Mouse (Mus musculus): ENCODE results near the gene Nmur1.

Nmur1 gene

GRCm38 (mm10) chr1:86414715-86415114, 11.3 kb downstream of the Nmur1 start:
- in situ Hi-C loops (cut with MboI; ENCODE audit: low sequenced_read_pairs): no loop called here

GRCm38 (mm10) chr1:86409476-86409875, 16.6 kb downstream of the Nmur1 start:
- in situ Hi-C loops (cut with MboI; ENCODE audit: low sequenced_read_pairs): no loop called here

GRCm38 (mm10) chr1:86408515-86408914, 17.5 kb downstream of the Nmur1 start:
- in situ Hi-C loops (cut with MboI; ENCODE audit: low sequenced_read_pairs): no loop called here

GRCm38 (mm10) chr1:86406914-86407313, 19.1 kb downstream of the Nmur1 start:
- in situ Hi-C loops (cut with MboI; ENCODE audit: low sequenced_read_pairs): no loop called here

- in situ Hi-C loops (cut with MboI; ENCODE audit: low sequenced_read_pairs): no loop called here
Measured at GRCm38 (mm10) chr1:86406313-86406712, 19.7 kb downstream of the Nmur1 start.

- in situ Hi-C loops (cut with MboI; ENCODE audit: low sequenced_read_pairs): no loop called here
Measured at GRCm38 (mm10) chr1:86404834-86405233, 21.2 kb downstream of the Nmur1 start.

- in situ Hi-C loops (cut with MboI; ENCODE audit: low sequenced_read_pairs): no loop called here
Measured at GRCm38 (mm10) chr1:86400096-86400754, 25.8 kb downstream of the Nmur1 start.

GRCm38 (mm10) chr1:86399322-86399721, 26.7 kb downstream of the Nmur1 start:
- in situ Hi-C loops (cut with MboI; ENCODE audit: low sequenced_read_pairs): no loop called here

- in situ Hi-C loops (cut with MboI; ENCODE audit: low sequenced_read_pairs): no loop called here
Measured at GRCm38 (mm10) chr1:86398222-86398621, 27.8 kb downstream of the Nmur1 start.

- in situ Hi-C loops (cut with MboI; ENCODE audit: low sequenced_read_pairs): no loop called here
Measured at GRCm38 (mm10) chr1:86397621-86398020, 28.4 kb downstream of the Nmur1 start.

- in situ Hi-C loops (cut with MboI; ENCODE audit: low sequenced_read_pairs): no loop called here
Measured at GRCm38 (mm10) chr1:86395897-86396296, 30.1 kb downstream of the Nmur1 start.

GRCm38 (mm10) chr1:86394246-86394645, 31.8 kb downstream of the Nmur1 start:
- in situ Hi-C loops (cut with MboI; ENCODE audit: low sequenced_read_pairs): no loop called here

- in situ Hi-C loops (cut with MboI; ENCODE audit: low sequenced_read_pairs): no loop called here
Measured at GRCm38 (mm10) chr1:86393219-86393618, 32.8 kb downstream of the Nmur1 start.

- in situ Hi-C loops (cut with MboI; ENCODE audit: low sequenced_read_pairs): no loop called here
Measured at GRCm38 (mm10) chr1:86391425-86391824, 34.6 kb downstream of the Nmur1 start.

- in situ Hi-C loops (cut with MboI; ENCODE audit: low sequenced_read_pairs): no loop called here
Measured at GRCm38 (mm10) chr1:86389230-86389629, 36.8 kb downstream of the Nmur1 start.

- in situ Hi-C loops (cut with MboI; ENCODE audit: low sequenced_read_pairs): no loop called here
Measured at GRCm38 (mm10) chr1:86381027-86381426, 45.0 kb downstream of the Nmur1 start.

- in situ Hi-C loops (cut with MboI; ENCODE audit: low sequenced_read_pairs): no loop called here
Measured at GRCm38 (mm10) chr1:86379161-86379569, 46.9 kb downstream of the Nmur1 start.

GRCm38 (mm10) chr1:86378662-86379061, 47.4 kb downstream of the Nmur1 start:
- in situ Hi-C loops (cut with MboI; ENCODE audit: low sequenced_read_pairs): no loop called here

- in situ Hi-C loops (cut with MboI; ENCODE audit: low sequenced_read_pairs): no loop called here
Measured at GRCm38 (mm10) chr1:86376354-86376753, 49.7 kb downstream of the Nmur1 start.

GRCm38 (mm10) chr1:86371997-86372396, 54.0 kb downstream of the Nmur1 start:
- in situ Hi-C loops (cut with MboI; ENCODE audit: low sequenced_read_pairs): no loop called here

- in situ Hi-C loops (cut with MboI; ENCODE audit: low sequenced_read_pairs): no loop called here
Measured at GRCm38 (mm10) chr1:86368086-86368485, 57.9 kb downstream of the Nmur1 start.

GRCm38 (mm10) chr1:86363671-86364070, 62.4 kb downstream of the Nmur1 start:
- in situ Hi-C loops (cut with MboI; ENCODE audit: low sequenced_read_pairs): no loop called here
